Mouse (Mus musculus) heart, adult 2 months (tissue): Measurements from ENCODE around the gene Osbp2.

Source experiments
- EP300 ChIP-seq: fragments of 200-500 bp; IDR thresholded peaks from 2 replicates; pipeline ENCODE4 v1.6.1; 2011; ENCODE audit warnings: low read depth, low read length, control low read depth; ENCODE audit not compliant: insufficient read depth
- POLR2A ChIP-seq: fragments of 200-500 bp; IDR thresholded peaks from 2 replicates; pipeline ENCODE4 v1.6.1; 2011; ENCODE audit warnings: mild to moderate bottlenecking, low read depth, low read length, control low read depth; ENCODE audit not compliant: insufficient read depth

- no peak for TF ChIP-seq EP300
- TF ChIP-seq POLR2A, result no peak
Observed at GRCm38 (mm10) chr11:3887331-3887730, 23.6 kb upstream of the Osbp2 start.
